In genomic region chr15:16285166-16285565, GRCm38 (mm10) we compare ENCODE assay signal across 22 mouse cellular contexts.
DNase-seq lines count a peak whose midpoint lies in the region; ATAC-seq and TF ChIP-seq lines count a peak whose summit lies in the region.
"Had no signal": no experiment of that assay in that cellular context is flagged by ENCODE, and none has a peak within 500 bp of the region (broad histone marks: within the 10 kb centered on the region; RNA-seq: fewer than 3 reads in every experiment).

No protein-coding gene starts in this region.

- H3K9me3 ChIP-seq in liver, embryonic 12.5 days (replicated peaks) = no peaks in the 10 kb centered on the region
- no peaks in the 10 kb centered on the region for H3K9me3 ChIP-seq in liver, postnatal 0 days (ENCODE audit: low read length)
- no peaks in the 10 kb centered on the region for H3K9me3 ChIP-seq in liver, embryonic 14.5 days (ENCODE audit: control insufficient read depth, low read length)
- H3K9me3 ChIP-seq: embryonic facial prominence, embryonic 10.5 days; embryonic facial prominence, embryonic 12.5 days; forebrain, embryonic 13.5 days; forebrain, embryonic 15.5 days; G1E had no signal

- 52% methylated on average over 3 of the region's 3 CpGs for WGBS in liver, embryonic 12.5 days (ENCODE audit: insufficient replicate concordance)
- WGBS in liver, postnatal 0 days (ENCODE audit: insufficient replicate concordance) = 52% methylated on average over 3 of the region's 3 CpGs
- WGBS in liver, embryonic 14.5 days (ENCODE audit: insufficient replicate concordance) = 44% methylated on average over 3 of the region's 3 CpGs

- H3K27me3 ChIP-seq in liver, embryonic 12.5 days (replicated peaks) = no peaks in the 10 kb centered on the region
- H3K27me3 ChIP-seq in liver, postnatal 0 days (ENCODE audit: insufficient read depth, low read length) = no peaks in the 10 kb centered on the region
- no peaks in the 10 kb centered on the region for H3K27me3 ChIP-seq in liver, embryonic 14.5 days (ENCODE audit: control insufficient read depth, insufficient read depth, low read length)
- H3K27me3 ChIP-seq: CH12.LX; embryonic facial prominence, embryonic 12.5 days; forebrain, embryonic 13.5 days; forebrain, embryonic 15.5 days had no signal

- H3K4me3 ChIP-seq in liver, embryonic 12.5 days = no peak overlapping the region
- no peak overlapping the region for H3K4me3 ChIP-seq in liver, postnatal 0 days (ENCODE audit: low read depth, low read length)
- no peak overlapping the region for H3K4me3 ChIP-seq in liver, embryonic 14.5 days (ENCODE audit: insufficient read depth in 1 of 2, low read depth in 2 of 2, low read length in 2 of 2)
- H3K4me3 ChIP-seq: embryonic facial prominence, embryonic 10.5 days; embryonic facial prominence, embryonic 12.5 days; forebrain, embryonic 13.5 days; forebrain, embryonic 15.5 days had no signal

- H3K9ac ChIP-seq in liver, embryonic 12.5 days = no peak overlapping the region
- H3K9ac ChIP-seq in liver, postnatal 0 days (replicated peaks) = no peak overlapping the region
- H3K9ac ChIP-seq in liver, embryonic 14.5 days (replicated peaks) = no peak overlapping the region
- H3K9ac ChIP-seq: embryonic facial prominence, embryonic 12.5 days; forebrain, embryonic 13.5 days; forebrain, embryonic 15.5 days; forebrain, postnatal 0 days had no signal

- TF ChIP-seq EP300 in liver, postnatal 0 days (IDR thresholded peaks at IDR 0.05; ENCODE audit: low read depth) = no peak
- peak; percentile 40; the same call in 1 of the 2 replicates for TF ChIP-seq EP300 in liver, embryonic 14.5 days (IDR thresholded peaks at IDR 0.05; ENCODE audit: low read depth)

- H3K27ac ChIP-seq in liver, embryonic 12.5 days = no peak overlapping the region
- H3K27ac ChIP-seq in liver, postnatal 0 days (ENCODE audit: low read depth) = no peak overlapping the region
- no peak overlapping the region for H3K27ac ChIP-seq in liver, embryonic 14.5 days
- H3K27ac ChIP-seq: embryonic facial prominence, embryonic 10.5 days; embryonic facial prominence, embryonic 12.5 days; forebrain, embryonic 13.5 days; forebrain, embryonic 15.5 days had no signal

- H3K4me2 ChIP-seq in liver, embryonic 12.5 days = no peak overlapping the region
- H3K4me2 ChIP-seq in liver, postnatal 0 days (ENCODE audit: low read depth, low read length) = no peak overlapping the region
- no peak overlapping the region for H3K4me2 ChIP-seq in liver, embryonic 14.5 days (ENCODE audit: low read depth)
- H3K4me2 ChIP-seq: embryonic facial prominence, embryonic 12.5 days; forebrain, embryonic 13.5 days; forebrain, embryonic 15.5 days had no signal

- H3K4me1 ChIP-seq in liver, embryonic 12.5 days = no peaks in the 10 kb centered on the region
- H3K4me1 ChIP-seq in liver, postnatal 0 days (ENCODE audit: insufficient read depth) = no peaks in the 10 kb centered on the region
- no peaks in the 10 kb centered on the region for H3K4me1 ChIP-seq in liver, embryonic 14.5 days (replicated peaks; ENCODE audit: control insufficient read depth in 2 of 2, insufficient read depth in 2 of 2, low read length in 1 of 2)
- H3K4me1 ChIP-seq: embryonic facial prominence, embryonic 10.5 days; embryonic facial prominence, embryonic 12.5 days; forebrain, embryonic 13.5 days; forebrain, embryonic 15.5 days had no signal

- H3K36me3 ChIP-seq in liver, embryonic 12.5 days = no peaks in the 10 kb centered on the region
- H3K36me3 ChIP-seq in liver, postnatal 0 days (replicated peaks; ENCODE audit: insufficient read depth, low read length) = no peaks in the 10 kb centered on the region
- no peaks in the 10 kb centered on the region for H3K36me3 ChIP-seq in liver, embryonic 14.5 days (replicated peaks; ENCODE audit: control insufficient read depth, insufficient read depth, low read depth)
- H3K36me3 ChIP-seq: embryonic facial prominence, embryonic 10.5 days; embryonic facial prominence, embryonic 12.5 days; forebrain, embryonic 15.5 days; G1E had no signal

- no peak for DNase-seq in liver, postnatal 0 days
- no peak for DNase-seq in liver, embryonic 14.5 days (ENCODE audit: low read depth in 3 of 3, low spot score in 3 of 3)
- DNase-seq in liver = no peak
- DNase-seq in layer of hippocampus, adult 11-12 months (ENCODE audit: low spot score) = no peak
- DNase-seq: adrenal gland, adult 2 months; adrenal gland, postnatal 10 days; adrenal gland, postnatal 36 days; B cell, adult 2 months; cerebellum, adult 11-12 months; cerebellum, adult 2 months; cerebellum, adult 9-10 months; cerebellum, postnatal 10 days; cerebellum, postnatal 25 days; forebrain, postnatal 0 days had no signal

- peak; percentile 59 for ATAC-seq in liver, embryonic 12.5 days
- ATAC-seq in liver, postnatal 0 days = no peak
- ATAC-seq in liver, embryonic 14.5 days (ENCODE audit: insufficient read depth) = peak; percentile 47; the same call in 1 of the 2 replicates
- ATAC-seq: CD4-positive, CD25-positive, alpha-beta regulatory T cell, adult 4 months; forebrain, embryonic 13.5 days; forebrain, embryonic 15.5 days; forebrain, postnatal 0 days had no signal

- no peak for TF ChIP-seq CTCF in liver, postnatal 0 days (IDR thresholded peaks at IDR 0.05; ENCODE audit: low read depth)
- TF ChIP-seq CTCF in liver, embryonic 14.5 days (IDR thresholded peaks at IDR 0.05; ENCODE audit: low read depth) = no peak
